ENCODE assay signal across 14 mouse cellular contexts in the genomic region with DNA sequence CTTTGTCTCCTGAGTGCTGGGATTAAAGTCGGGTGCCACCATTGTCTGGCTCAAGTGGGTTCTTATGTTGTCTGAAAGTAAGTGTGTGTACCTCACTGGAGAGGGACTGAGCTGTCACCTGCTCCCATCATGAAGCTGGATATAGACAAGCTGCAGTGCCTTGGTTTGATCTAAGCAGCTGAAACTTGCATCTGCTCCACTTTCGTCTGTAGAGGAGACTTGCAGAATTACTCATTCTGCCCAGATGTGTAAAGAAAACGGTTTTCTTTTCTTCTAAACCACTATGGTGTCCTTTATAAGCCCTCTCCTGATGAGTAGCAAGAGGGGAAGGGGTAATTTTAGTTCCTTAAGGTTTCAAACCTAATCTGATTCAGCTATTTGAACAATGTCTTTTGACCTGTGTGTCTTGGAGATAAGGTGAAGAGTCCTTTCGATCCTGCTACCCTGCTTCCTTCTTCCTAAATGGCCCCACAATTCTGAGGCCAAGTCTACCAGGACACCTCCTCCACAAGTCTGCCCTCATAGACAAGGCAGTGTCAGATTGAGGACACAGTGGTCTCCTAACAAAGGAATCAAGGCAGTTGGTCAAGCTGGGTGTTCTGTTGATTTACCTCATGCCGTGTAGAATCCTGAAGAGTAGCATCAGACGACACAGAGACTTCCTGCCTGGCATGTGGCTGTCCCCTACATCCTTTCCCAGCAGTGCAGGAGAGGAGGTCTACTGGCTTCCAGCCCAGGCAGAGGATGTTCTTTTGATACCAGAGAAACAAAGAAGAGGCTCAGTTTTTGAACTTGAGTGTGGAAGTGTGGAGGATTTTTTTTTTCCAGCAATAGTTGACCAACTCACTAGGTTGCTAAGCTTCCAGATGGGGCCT. TPM values are rescaled to one million over a fixed set of nuclear protein-coding genes. Genes with fewer than 3 reads are reported as not detected.
DNase-seq lines count a peak whose midpoint lies in the region; ATAC-seq lines count a peak whose summit lies in the region.
"Had no signal": no experiment of that assay in that cellular context is flagged by ENCODE, and none has a peak within 500 bp of the region (broad histone marks: within the 10 kb centered on the region; RNA-seq: fewer than 3 reads in every experiment).

No protein-coding gene starts in this region.

- no peaks in the 10 kb centered on the region for H3K36me3 ChIP-seq in heart, embryonic 11.5 days (ENCODE audit: control insufficient read depth, insufficient read depth, low read length)
- H3K36me3 ChIP-seq in heart, embryonic 10.5 days, result no peaks in the 10 kb centered on the region
- H3K36me3 ChIP-seq: forebrain, embryonic 10.5 days; midbrain, embryonic 12.5 days had no signal

- no peak overlapping the region for H3K27ac ChIP-seq in heart, embryonic 11.5 days (ENCODE audit: low read depth, low read length)
- H3K27ac ChIP-seq in heart, embryonic 10.5 days, result 0 out of 2 replicates have a peak overlapping the region, but pooled peaks have one; percentile 25
- H3K27ac ChIP-seq: forebrain, embryonic 10.5 days; gastrocnemius, adult 2 months; midbrain, embryonic 12.5 days had no signal

- DNase-seq in heart, adult 8-10 months (ENCODE audit: low spot score), result peak; percentile 50
- DNase-seq in 416B (ENCODE audit: low read depth), result peak; percentile 42
- no peak for DNase-seq in heart, embryonic 10.5 days (ENCODE audit: low spot score)
- peak; percentile 83 for DNase-seq in lung, postnatal 36 days
- DNase-seq in layer of hippocampus, postnatal 36 days, result no peak
- no peak for DNase-seq in gastrocnemius, postnatal 10 days
- DNase-seq in urinary bladder, postnatal 4 days (ENCODE audit: low spot score in 2 of 2), result no peak
- DNase-seq: gastrocnemius, adult 2 months had no signal

- H3K4me1 ChIP-seq in heart, embryonic 11.5 days (ENCODE audit: control insufficient read depth, insufficient read depth, low read length), result peaks cover 27% of the 10 kb centered on the region
- H3K4me1 ChIP-seq in heart, embryonic 10.5 days, result peaks cover 37% of the 10 kb centered on the region
- H3K4me1 ChIP-seq: forebrain, embryonic 10.5 days; midbrain, embryonic 12.5 days had no signal

- 42% methylated on average over 6 of the region's 6 CpGs for WGBS in heart, embryonic 11.5 days (ENCODE audit: insufficient replicate concordance)
- 38% methylated on average over 6 of the region's 6 CpGs for WGBS in heart, embryonic 10.5 days

- H3K9ac ChIP-seq in heart, embryonic 11.5 days (ENCODE audit: low read depth, low read length), result no peak overlapping the region
- H3K9ac ChIP-seq: midbrain, embryonic 12.5 days had no signal

- no peaks in the 10 kb centered on the region for H3K9me3 ChIP-seq in heart, embryonic 11.5 days (replicated peaks; ENCODE audit: control insufficient read depth, low read length)
- no peaks in the 10 kb centered on the region for H3K9me3 ChIP-seq in heart, embryonic 10.5 days
- H3K9me3 ChIP-seq: forebrain, embryonic 10.5 days; midbrain, embryonic 12.5 days had no signal

- ATAC-seq in heart, embryonic 11.5 days (replicated peaks; ENCODE audit: insufficient number of reproducible peaks, low FRiP score, low TSS enrichment), result no peak
- ATAC-seq: activated CD4-positive, CD25-positive, alpha-beta regulatory T cell, adult 4 months; hindbrain, embryonic 16.5 days had no signal

- peaks cover 55% of the 10 kb centered on the region for H3K27me3 ChIP-seq in heart, embryonic 11.5 days (ENCODE audit: control insufficient read depth, insufficient read depth, low read length)
- H3K27me3 ChIP-seq in heart, embryonic 10.5 days (ENCODE audit: insufficient read depth, poor library complexity, severe bottlenecking), result peaks cover 80% of the 10 kb centered on the region
- H3K27me3 ChIP-seq: midbrain, embryonic 12.5 days had no signal

- no peak overlapping the region for H3K4me2 ChIP-seq in heart, embryonic 11.5 days
- H3K4me2 ChIP-seq: midbrain, embryonic 12.5 days had no signal

- H3K4me3 ChIP-seq in heart, embryonic 11.5 days (ENCODE audit: low read depth, low read length), result no peak overlapping the region
- H3K4me3 ChIP-seq in heart, embryonic 10.5 days, result no peak overlapping the region
- H3K4me3 ChIP-seq: forebrain, embryonic 10.5 days; gastrocnemius, adult 2 months; midbrain, embryonic 12.5 days had no signal

RNA-seq across cellular contexts. Expression of gene Rap1a, which starts 17.2 kb away (rescaled TPM):
- total RNA-seq in heart, adult 8-10 months (2022), result 100 to 1,000 TPM in 2 of 4 experiments, 10 to 100 TPM in 2; 86.5 to 102 (median 97.8) TPM
- 72.6 and 77.5 TPM in 2 replicates for polyA plus RNA-seq in heart, embryonic 11.5 days (2014; fragmentation: Nextera tagmentation; extraction: Ambion mirVana)
- polyA plus RNA-seq in heart, embryonic 10.5 days (2016; fragmentation: Nextera tagmentation; extraction: Ambion mirVana), result 73.9 and 95.3 TPM in 2 replicates
- 100 to 1,000 TPM; 101 to 103 TPM for total RNA-seq in layer of hippocampus, postnatal 36 days (2021)
- total RNA-seq in gastrocnemius, postnatal 10 days (2021), result 100 to 1,000 TPM; 126 to 130 TPM

RNA-seq across cellular contexts. Expression of gene Adora3, which starts 52.3 kb away (rescaled TPM):
- total RNA-seq in heart, adult 8-10 months (2022), result under 1 TPM in 3 of 4 experiments, not detected in 1; 0.25 to 0.44 (median 0.32) TPM
- polyA plus RNA-seq in heart, embryonic 11.5 days (2014; fragmentation: Nextera tagmentation; extraction: Ambion mirVana), result 0.10 TPM in 1 of 2 replicates, not detected in the other
- polyA plus RNA-seq in heart, embryonic 10.5 days (2016; fragmentation: Nextera tagmentation; extraction: Ambion mirVana), result not detected in 2 replicates
- under 1 TPM; 0.83 to 1.00 TPM for total RNA-seq in layer of hippocampus, postnatal 36 days (2021)
- total RNA-seq in gastrocnemius, postnatal 10 days (2021), result under 1 TPM; 0.19 to 0.29 TPM
- total RNA-seq: gastrocnemius, adult 2 months had no signal
- polyA plus RNA-seq: midbrain, embryonic 12.5 days had no signal

RNA-seq across cellular contexts. Expression of gene Tmigd3, which starts 52.3 kb away (rescaled TPM):
- under 1 TPM in 3 of 4 experiments, not detected in 1; 0.27 to 0.62 (median 0.41) TPM for total RNA-seq in heart, adult 8-10 months (2022)
- 0.33 and 0.46 TPM in 2 replicates for polyA plus RNA-seq in heart, embryonic 11.5 days (2014; fragmentation: Nextera tagmentation; extraction: Ambion mirVana)
- 0.70 and 0.73 TPM in 2 replicates for polyA plus RNA-seq in heart, embryonic 10.5 days (2016; fragmentation: Nextera tagmentation; extraction: Ambion mirVana)
- total RNA-seq in layer of hippocampus, postnatal 36 days (2021), result not detected
- under 1 TPM in 1 of 2 experiments, not detected in 1; 0.36 TPM for total RNA-seq in gastrocnemius, postnatal 10 days (2021)
- total RNA-seq: gastrocnemius, adult 2 months had no signal
- polyA plus RNA-seq: activated CD4-positive, CD25-positive, alpha-beta regulatory T cell, adult 4 months; forebrain, embryonic 10.5 days; hindbrain, embryonic 16.5 days; midbrain, embryonic 12.5 days; neural tube, embryonic 14.5 days had no signal

Comparison
In these comparisons a context has a peak if more than half of its experiments do, and no peak if none do; other contexts are left out.
1. DNase-seq: peak in heart, adult 8-10 months (single experiment), 416B (single experiment) and lung, postnatal 36 days (single experiment); none in heart, embryonic 10.5 days (single experiment), layer of hippocampus, postnatal 36 days (0 of 2), gastrocnemius, postnatal 10 days (single experiment) and urinary bladder, postnatal 4 days (0 of 2).